Comparison of ENCODE assay signal across 8 mouse cellular contexts in genomic region chr2:104207948-104208347, GRCm38 (mm10).
DNase-seq lines count a peak whose midpoint lies in the region; ATAC-seq and TF ChIP-seq lines count a peak whose summit lies in the region.
"Had no signal": no experiment of that assay in that cellular context is flagged by ENCODE, and none has a peak within 500 bp of the region (broad histone marks: within the 10 kb centered on the region; RNA-seq: fewer than 3 reads in every experiment).

No protein-coding gene starts in this region.

- H3K27ac ChIP-seq in forebrain, postnatal 0 days (ENCODE audit: low read depth, low read length) = peak overlapping the region; percentile 69
- H3K27ac ChIP-seq: macrophage had no signal

- no peak overlapping the region for H3K4me2 ChIP-seq in forebrain, postnatal 0 days (ENCODE audit: low read depth)

- no peak overlapping the region for H3K4me3 ChIP-seq in forebrain, postnatal 0 days (ENCODE audit: low read depth, low read length)

- intact Hi-C loops in left cerebral cortex, postnatal 4 days (cut with DNase I) = no loop called here

- peak; percentile 89 for ATAC-seq in forebrain, postnatal 0 days

- no peaks in the 10 kb centered on the region for H3K27me3 ChIP-seq in forebrain, postnatal 0 days (ENCODE audit: insufficient read depth, low read length)

- H3K9ac ChIP-seq in forebrain, postnatal 0 days = no peak overlapping the region

- no peak for TF ChIP-seq CTCF in forebrain, postnatal 0 days (IDR thresholded peaks at IDR 0.05; ENCODE audit: low read depth)

- no peaks in the 10 kb centered on the region for H3K9me3 ChIP-seq in forebrain, postnatal 0 days (ENCODE audit: low read length)

- H3K4me1 ChIP-seq in forebrain, postnatal 0 days (ENCODE audit: insufficient read depth) = peaks cover 10% of the 10 kb centered on the region

- peak; percentile 25 for DNase-seq in MN1 (ENCODE audit: low spot score)
- DNase-seq in adrenal gland, postnatal 14 days = peak; percentile 51
- peak; percentile 63 for DNase-seq in forebrain, postnatal 0 days
- DNase-seq in left cerebral cortex, postnatal 4 days = peak; percentile 15
- DNase-seq in testis, postnatal 10 days (ENCODE audit: low spot score) = no peak
- no peak for DNase-seq in kidney, postnatal 4 days
- DNase-seq in cerebellum, adult 11 months = no peak

- H3K36me3 ChIP-seq in forebrain, postnatal 0 days (ENCODE audit: insufficient read depth) = peaks cover 27% of the 10 kb centered on the region

- WGBS in forebrain, postnatal 0 days = 23% methylated on average over 10 of the region's 10 CpGs

Comparison
In these comparisons a context has a peak if more than half of its experiments do, and no peak if none do; other contexts are left out.
1. DNase-seq: peak in MN1 (single experiment), adrenal gland, postnatal 14 days (single experiment), forebrain, postnatal 0 days (single experiment) and left cerebral cortex, postnatal 4 days (single experiment); none in testis, postnatal 10 days (single experiment), kidney, postnatal 4 days (0 of 2) and cerebellum, adult 11 months (single experiment).